Mouse (Mus musculus): ENCODE measurements around the gene Cldn4. TPM values are rescaled to one million over a fixed set of nuclear protein-coding genes. Genes with fewer than 3 reads are reported as not detected.
A peak's percentile ranks its signal among the peaks of the same experiment; 100 is the strongest.

The Cldn4 gene
- polyA plus RNA-seq, 1 experiment from 2014 or later, result 59.1 TPM

DNA sequence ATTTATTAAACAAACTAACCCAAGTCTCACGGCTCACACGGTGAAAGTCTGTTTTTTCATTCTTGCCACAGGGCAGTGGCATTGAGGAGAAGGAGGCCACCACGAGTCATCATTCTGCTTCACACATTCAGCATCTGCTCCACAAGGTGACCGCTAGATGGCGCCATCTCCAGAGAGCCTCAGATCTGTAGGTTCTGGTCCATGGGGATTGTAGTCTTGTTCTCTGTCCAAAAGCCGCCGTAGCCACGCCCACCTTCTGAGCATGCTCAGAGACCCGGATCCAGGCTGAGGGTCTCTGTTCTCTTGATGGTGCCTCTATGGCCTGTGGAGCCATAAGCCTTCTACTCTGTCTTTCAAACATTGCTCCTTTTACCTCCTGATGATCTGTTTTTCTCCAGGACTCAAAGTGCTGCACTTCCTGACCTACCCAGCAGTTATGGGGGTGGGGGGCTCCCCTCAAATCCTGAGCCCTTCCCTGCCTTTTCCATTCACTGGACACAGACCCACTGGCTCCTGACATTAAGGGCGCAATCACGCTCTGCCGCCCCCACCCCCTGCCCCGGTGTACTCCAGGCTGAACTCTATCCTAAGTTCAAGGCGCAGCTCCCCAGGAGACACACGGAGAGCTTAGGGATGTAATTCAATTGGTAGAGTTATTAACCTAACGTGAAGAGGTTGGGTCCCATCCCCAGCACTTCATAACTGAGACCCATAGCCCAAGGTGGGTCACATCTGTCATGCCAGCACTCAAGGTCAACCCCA is 28.5 kb downstream of the Cldn4 start:
- Histone ChIP-seq H3K4me2 (ENCODE audit: low read length) (no peak overlapping the region), H3K27ac (no peak overlapping the region), H3K9me3 (replicated peaks; ENCODE audit: low read length) (no peaks in the 10 kb centered on the region), H3K27me3 (ENCODE audit: insufficient read depth, low read length) (no peaks in the 10 kb centered on the region), H3K9ac (ENCODE audit: low read depth, low read length) (no peak overlapping the region), H3K4me1 (replicated peaks; ENCODE audit: insufficient read depth, low read length) (no peaks in the 10 kb centered on the region), H3K4me3 (replicated peaks; ENCODE audit: low read depth, low read length) (no peak overlapping the region), H3K36me3 (ENCODE audit: insufficient read depth, low read length) (no peaks in the 10 kb centered on the region)
- 48% methylated on average over 16 of the region's 16 CpGs for WGBS
- ATAC-seq (replicated peaks; ENCODE audit: low FRiP score, low read depth), result peak; percentile 49
- peak; percentile 83 for TF ChIP-seq CTCF (IDR thresholded peaks at IDR 0.05; ENCODE audit: low read depth)
- peak; percentile 78 for DNase-seq (ENCODE audit: low spot score)

DNA sequence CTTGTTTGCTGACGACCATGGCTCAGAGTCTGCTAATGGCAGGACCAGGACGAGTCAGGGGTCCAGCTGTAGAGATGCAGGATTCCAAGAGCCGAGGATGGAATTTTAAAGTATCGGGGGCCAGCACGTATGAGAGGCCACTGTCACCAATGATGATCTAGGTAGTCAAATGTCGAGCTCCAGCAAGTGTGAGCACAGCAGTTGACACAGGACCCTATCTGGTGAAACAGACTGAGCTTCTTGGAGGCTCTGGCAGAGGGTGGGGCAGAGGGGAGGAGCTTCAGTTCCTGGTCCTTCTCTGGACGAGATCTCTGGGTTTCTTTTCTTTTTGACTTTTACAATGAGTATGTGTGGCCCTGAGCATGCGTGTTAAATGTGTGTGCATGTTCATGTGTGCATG is 31.4 kb downstream of the Cldn4 start, which contains the start of gene Cldn13:
Gene Cldn13, minus strand, starts transcription at position 216 of the 400 bp plus-strand sequence.
- no peak for DNase-seq (ENCODE audit: low spot score)
- WGBS, result 84% methylated on average over 8 of the region's 8 CpGs
- Histone ChIP-seq H3K27ac (no peak within 1 kb of the TSS), H3K9ac (ENCODE audit: low read depth, low read length) (no peak within 1 kb of the TSS), H3K4me1 (replicated peaks; ENCODE audit: insufficient read depth, low read length) (no peaks in the 10 kb centered on the region), H3K4me2 (ENCODE audit: low read length) (no peak within 1 kb of the TSS), H3K36me3 (ENCODE audit: insufficient read depth, low read length) (no peaks in the 10 kb centered on the region), H3K27me3 (ENCODE audit: insufficient read depth, low read length) (no peaks in the 10 kb centered on the region), H3K4me3 (replicated peaks; ENCODE audit: low read depth, low read length) (no peak within 1 kb of the TSS), H3K9me3 (replicated peaks; ENCODE audit: low read length) (no peaks in the 10 kb centered on the region)
- no peak for ATAC-seq (replicated peaks; ENCODE audit: low FRiP score, low read depth)
- TF ChIP-seq CTCF (IDR thresholded peaks at IDR 0.05; ENCODE audit: low read depth), result no peak

DNA sequence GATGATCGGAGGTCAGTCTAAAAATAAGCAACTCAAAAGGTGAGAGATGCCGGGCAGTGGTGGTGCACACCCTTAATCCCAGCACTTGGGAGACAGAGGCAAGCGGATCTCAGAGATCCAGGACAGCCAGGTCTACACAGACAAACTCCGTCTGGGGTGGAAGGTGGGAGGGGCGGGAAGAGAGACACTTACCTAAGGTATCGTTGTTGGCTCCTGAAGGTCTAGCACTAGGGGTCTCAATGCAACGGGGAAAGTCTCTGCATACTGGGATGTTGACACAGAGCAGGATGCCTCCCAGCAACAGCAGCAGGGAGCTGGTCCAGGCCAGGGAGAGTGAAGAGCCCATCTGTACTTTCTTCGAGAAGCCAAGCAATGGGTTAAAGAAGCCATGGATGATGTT is 32.2 kb downstream of the Cldn4 start:
- 88% methylated on average over 8 of the region's 8 CpGs for WGBS
- Histone ChIP-seq H3K27ac (no peak overlapping the region), H3K4me1 (replicated peaks; ENCODE audit: insufficient read depth, low read length) (no peaks in the 10 kb centered on the region), H3K36me3 (ENCODE audit: insufficient read depth, low read length) (no peaks in the 10 kb centered on the region), H3K9ac (ENCODE audit: low read depth, low read length) (no peak overlapping the region), H3K4me3 (replicated peaks; ENCODE audit: low read depth, low read length) (no peak overlapping the region), H3K27me3 (ENCODE audit: insufficient read depth, low read length) (no peaks in the 10 kb centered on the region), H3K9me3 (replicated peaks; ENCODE audit: low read length) (no peaks in the 10 kb centered on the region), H3K4me2 (ENCODE audit: low read length) (no peak overlapping the region)
- ATAC-seq (replicated peaks; ENCODE audit: low FRiP score, low read depth), result no peak
- DNase-seq (ENCODE audit: low spot score), result no peak
- TF ChIP-seq CTCF (IDR thresholded peaks at IDR 0.05; ENCODE audit: low read depth), result no peak

GRCm38 (mm10) chr5:134913753-134914152 is 33.0 kb downstream of the Cldn4 start:
- no peaks in the 10 kb centered on the region for H3K4me1 ChIP-seq (replicated peaks; ENCODE audit: insufficient read depth, low read length)
- no peaks in the 10 kb centered on the region for H3K27me3 ChIP-seq (ENCODE audit: insufficient read depth, low read length)
- H3K27ac ChIP-seq, result no peak overlapping the region
- WGBS, result 85% methylated on average over 4 of the region's 4 CpGs
- TF ChIP-seq CTCF (IDR thresholded peaks at IDR 0.05; ENCODE audit: low read depth), result no peak
- no peaks in the 10 kb centered on the region for H3K9me3 ChIP-seq (replicated peaks; ENCODE audit: low read length)
- H3K4me2 ChIP-seq (ENCODE audit: low read length), result no peak overlapping the region
- DNase-seq (ENCODE audit: low spot score) (no peak), ATAC-seq (replicated peaks; ENCODE audit: low FRiP score, low read depth) (no peak)
- H3K4me3 ChIP-seq (replicated peaks; ENCODE audit: low read depth, low read length), result no peak overlapping the region
- no peak overlapping the region for H3K9ac ChIP-seq (ENCODE audit: low read depth, low read length)
- no peaks in the 10 kb centered on the region for H3K36me3 ChIP-seq (ENCODE audit: insufficient read depth, low read length)

- Histone ChIP-seq H3K9me3 (replicated peaks; ENCODE audit: low read length) (no peaks in the 10 kb centered on the region), H3K27me3 (ENCODE audit: insufficient read depth, low read length) (no peaks in the 10 kb centered on the region), H3K27ac (no peak overlapping the region), H3K9ac (ENCODE audit: low read depth, low read length) (no peak overlapping the region), H3K4me3 (replicated peaks; ENCODE audit: low read depth, low read length) (no peak overlapping the region), H3K36me3 (ENCODE audit: insufficient read depth, low read length) (no peaks in the 10 kb centered on the region), H3K4me2 (ENCODE audit: low read length) (no peak overlapping the region), H3K4me1 (replicated peaks; ENCODE audit: insufficient read depth, low read length) (no peaks in the 10 kb centered on the region)
- no peak for TF ChIP-seq CTCF (IDR thresholded peaks at IDR 0.05; ENCODE audit: low read depth)
- no peak for DNase-seq (ENCODE audit: low spot score)
- no peak for ATAC-seq (replicated peaks; ENCODE audit: low FRiP score, low read depth)
- 78% methylated on average over 3 of the region's 3 CpGs for WGBS
Observed at GRCm38 (mm10) chr5:134913352-134913751, 33.4 kb downstream of the Cldn4 start.

GRCm38 (mm10) chr5:134911901-134912300 is 34.8 kb downstream of the Cldn4 start:
- Histone ChIP-seq H3K36me3 (ENCODE audit: insufficient read depth, low read length) (no peaks in the 10 kb centered on the region), H3K9ac (ENCODE audit: low read depth, low read length) (no peak overlapping the region), H3K4me2 (ENCODE audit: low read length) (no peak overlapping the region), H3K4me1 (replicated peaks; ENCODE audit: insufficient read depth, low read length) (no peaks in the 10 kb centered on the region), H3K4me3 (replicated peaks; ENCODE audit: low read depth, low read length) (no peak overlapping the region), H3K27me3 (ENCODE audit: insufficient read depth, low read length) (no peaks in the 10 kb centered on the region), H3K27ac (no peak overlapping the region), H3K9me3 (replicated peaks; ENCODE audit: low read length) (no peaks in the 10 kb centered on the region)
- WGBS, result 84% methylated on average over 2 of the region's 2 CpGs
- TF ChIP-seq CTCF (IDR thresholded peaks at IDR 0.05; ENCODE audit: low read depth), result no peak
- no peak for DNase-seq (ENCODE audit: low spot score)
- ATAC-seq (replicated peaks; ENCODE audit: low FRiP score, low read depth), result no peak

All from kidney, postnatal 0 days (tissue).